Mouse (Mus musculus) liver, embryonic 12.5 days (tissue): ENCODE results near the gene Zfp169. TPM values are rescaled to one million over a fixed set of nuclear protein-coding genes. Genes with fewer than 3 reads are reported as not detected.

Experiments used
- ATAC-seq: fragments of 200-750 bp; cut with Nextera tagmentation; 2 replicates; pipeline ENCODE4 v1.8.0; 2017; ENCODE audit warnings: moderate number of reproducible peaks, mild to moderate bottlenecking, moderate library complexity
- H3K27ac ChIP-seq: fragments of 300-500 bp; sonication (generic); 2 replicates; pipeline ENCODE4 v1.5.1; 2016; ENCODE audit warnings: mild to moderate bottlenecking
- H3K27me3 ChIP-seq: fragments of 300-500 bp; sonication (generic); replicated peaks from 2 replicates; pipeline ENCODE4 v1.6.1; 2016; ENCODE audit warnings: mild to moderate bottlenecking, moderate library complexity
- H3K36me3 ChIP-seq: fragments of 300-500 bp; sonication (generic); 2 replicates; pipeline ENCODE4 v1.6.1; 2016; ENCODE audit warnings: mild to moderate bottlenecking, moderate library complexity
- H3K4me1 ChIP-seq: fragments of 300-500 bp; sonication (generic); 2 replicates; pipeline ENCODE4 v1.6.1; 2016
- H3K4me2 ChIP-seq: fragments of 300-500 bp; sonication (generic); 2 replicates; pipeline ENCODE4 v1.6.1; 2016; ENCODE audit warnings: mild to moderate bottlenecking, moderate library complexity
- H3K4me3 ChIP-seq: fragments of 300-500 bp; sonication (generic); 2 replicates; pipeline ENCODE4 v1.5.1; 2016; ENCODE audit warnings: mild to moderate bottlenecking, moderate library complexity
- H3K9ac ChIP-seq: fragments of 300-500 bp; sonication (generic); 2 replicates; pipeline ENCODE4 v1.6.1; 2016; ENCODE audit warnings: mild to moderate bottlenecking, moderate library complexity
- H3K9me3 ChIP-seq: fragments of 300-500 bp; sonication (generic); replicated peaks from 2 replicates; pipeline ENCODE4 v1.6.1; 2016; ENCODE audit warnings: mild to moderate bottlenecking, moderate library complexity
- WGBS: fragments of 180-500 bp; shearing (Covaris S2); methylation state at CpG from one replicate; pipeline ENCODE4 v1.1.7; 2016; ENCODE audit not compliant: insufficient replicate concordance; 5-methylcytosine and 5-hydroxymethylcytosine counted together
- polyA plus RNA-seq: library from polyadenylated mRNA; unstranded; fragments of >200 nt; fragmentation: Nextera tagmentation; extraction: Ambion mirVana; gene quantifications from 2 replicates; pipeline ENCODE4 v1.2.1, GENCODE M21; 2016

The Zfp169 gene
- 1.6 and 2.5 TPM in 2 replicates for polyA plus RNA-seq

GRCm38 (mm10) chr13:48513003-48513929 is at the start of gene Zfp169, which contains the start of gene A830005F24Rik:
Zfp169 (minus strand) TSS chr13:48513451.
A830005F24Rik (plus strand) TSS chr13:48513570.
- H3K27ac ChIP-seq = no peak within 1 kb of the TSS
- H3K9me3 ChIP-seq = no peaks in the 10 kb centered on the region
- ATAC-seq = peak; percentile 99
- H3K4me3 ChIP-seq = peak within 1 kb of the TSS; percentile 77
- 2% methylated on average over 34 of the region's 34 CpGs for WGBS
- H3K9ac ChIP-seq = peak within 1 kb of the TSS; percentile 82
- 0 out of 2 replicates have a peak, but pooled peaks cover under 1% of the 10 kb centered on the region for H3K27me3 ChIP-seq
- peak within 1 kb of the TSS; percentile 83 for H3K4me2 ChIP-seq
- peaks cover 19% of the 10 kb centered on the region for H3K4me1 ChIP-seq
- no peaks in the 10 kb centered on the region for H3K36me3 ChIP-seq

- whole genome bisulfite sequencing = 76% methylated on average over 5 of the region's 5 CpGs
- Histone ChIP-seq H3K27me3 (no peaks in the 10 kb centered on the region), H3K27ac (no peak overlapping the region), H3K36me3 (no peaks in the 10 kb centered on the region), H3K9me3 (no peaks in the 10 kb centered on the region; the same call in 1 of the 2 replicates), H3K9ac (no peak overlapping the region), H3K4me3 (no peak overlapping the region), H3K4me1 (no peaks in the 10 kb centered on the region), H3K4me2 (no peak overlapping the region)
- no peak for ATAC-seq
Observed at GRCm38 (mm10) chr13:48562336-48562735, 49.1 kb upstream of the Zfp169 start.

GRCm38 (mm10) chr13:48561481-48561880 is 48.2 kb upstream of the Zfp169 start:
- Histone ChIP-seq H3K4me2 (no peak overlapping the region), H3K9ac (no peak overlapping the region), H3K4me1 (no peaks in the 10 kb centered on the region), H3K27me3 (no peaks in the 10 kb centered on the region), H3K4me3 (no peak overlapping the region), H3K27ac (no peak overlapping the region), H3K9me3 (no peaks in the 10 kb centered on the region; the same call in 1 of the 2 replicates), H3K36me3 (no peaks in the 10 kb centered on the region)
- no peak for ATAC-seq
- 73% methylated on average over 2 of the region's 2 CpGs for WGBS

GRCm38 (mm10) chr13:48555976-48556375 is 42.7 kb upstream of the Zfp169 start:
- H3K9ac ChIP-seq = no peak overlapping the region
- H3K27ac ChIP-seq = no peak overlapping the region
- no peaks in the 10 kb centered on the region for H3K27me3 ChIP-seq
- WGBS = 23% methylated on average over 1 of the region's 1 CpGs
- no peak for ATAC-seq
- no peaks in the 10 kb centered on the region; the same call in 1 of the 2 replicates for H3K9me3 ChIP-seq
- no peaks in the 10 kb centered on the region; the same call in 1 of the 2 replicates for H3K4me1 ChIP-seq
- no peak overlapping the region for H3K4me3 ChIP-seq
- no peak overlapping the region for H3K4me2 ChIP-seq
- no peaks in the 10 kb centered on the region for H3K36me3 ChIP-seq

- Histone ChIP-seq H3K9me3 (no peaks in the 10 kb centered on the region; the same call in 1 of the 2 replicates), H3K4me1 (no peaks in the 10 kb centered on the region; the same call in 1 of the 2 replicates), H3K27ac (no peak overlapping the region), H3K4me3 (no peak overlapping the region), H3K27me3 (no peaks in the 10 kb centered on the region), H3K9ac (no peak overlapping the region), H3K4me2 (no peak overlapping the region), H3K36me3 (no peaks in the 10 kb centered on the region)
- ATAC-seq = no peak
- WGBS = 61% methylated on average over 1 of the region's 1 CpGs
Observed at GRCm38 (mm10) chr13:48554552-48554951, 41.3 kb upstream of the Zfp169 start.

- no peak for ATAC-seq
- no peak overlapping the region for H3K4me3 ChIP-seq
- H3K4me1 ChIP-seq = no peaks in the 10 kb centered on the region; the same call in 1 of the 2 replicates
- H3K36me3 ChIP-seq = no peaks in the 10 kb centered on the region
- no peak overlapping the region for H3K9ac ChIP-seq
- 0 out of 2 replicates have a peak overlapping the region, but pooled peaks have one; percentile 1 for H3K27ac ChIP-seq
- H3K27me3 ChIP-seq = no peaks in the 10 kb centered on the region
- H3K4me2 ChIP-seq = no peak overlapping the region
- H3K9me3 ChIP-seq = no peaks in the 10 kb centered on the region; the same call in 1 of the 2 replicates
- WGBS = 63% methylated on average over 5 of the region's 5 CpGs
Observed at GRCm38 (mm10) chr13:48553511-48553910, 40.3 kb upstream of the Zfp169 start.

GRCm38 (mm10) chr13:48552181-48553090 is 39.2 kb upstream of the Zfp169 start:
- ATAC-seq = 0 out of 2 replicates have a peak, but pooled peaks have one; percentile 37
- H3K9me3 ChIP-seq = no peaks in the 10 kb centered on the region
- WGBS = 56% methylated on average over 21 of the region's 21 CpGs
- no peak overlapping the region; the same call in 1 of the 2 replicates for H3K4me2 ChIP-seq
- H3K27ac ChIP-seq = peak overlapping the region; percentile 49
- H3K36me3 ChIP-seq = no peaks in the 10 kb centered on the region
- no peak overlapping the region for H3K9ac ChIP-seq
- no peaks in the 10 kb centered on the region; the same call in 1 of the 2 replicates for H3K4me1 ChIP-seq
- no peaks in the 10 kb centered on the region for H3K27me3 ChIP-seq
- no peak overlapping the region for H3K4me3 ChIP-seq

GRCm38 (mm10) chr13:48548296-48548695 is 35.0 kb upstream of the Zfp169 start:
- Histone ChIP-seq H3K9ac (no peak overlapping the region), H3K27me3 (no peaks in the 10 kb centered on the region), H3K4me3 (no peak overlapping the region), H3K4me2 (no peak overlapping the region), H3K4me1 (peaks cover 23% of the 10 kb centered on the region), H3K27ac (no peak overlapping the region), H3K36me3 (no peaks in the 10 kb centered on the region), H3K9me3 (no peaks in the 10 kb centered on the region)
- WGBS = 79% methylated on average over 5 of the region's 5 CpGs
- ATAC-seq = no peak

DNA sequence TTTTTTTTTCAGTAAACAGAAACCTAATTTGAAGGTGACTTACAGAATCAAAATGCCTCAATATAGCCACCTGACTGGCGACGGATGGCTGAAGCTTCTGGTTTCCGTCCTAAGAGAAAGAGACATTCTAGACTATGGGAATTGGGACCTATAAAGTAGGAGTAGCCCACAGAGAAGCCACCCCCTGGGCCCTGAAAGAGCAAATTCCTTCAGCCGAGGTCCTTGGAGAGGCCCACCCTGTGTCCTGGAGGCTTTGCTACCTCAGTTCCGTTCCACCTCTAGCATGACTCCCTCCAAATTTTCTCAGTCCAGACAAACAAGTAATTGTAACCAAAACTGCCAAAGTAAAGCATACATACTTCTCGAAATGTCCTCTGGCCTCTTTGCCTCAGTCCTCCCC is 34.4 kb upstream of the Zfp169 start:
- 90% methylated on average over 6 of the region's 6 CpGs for WGBS

DNA sequence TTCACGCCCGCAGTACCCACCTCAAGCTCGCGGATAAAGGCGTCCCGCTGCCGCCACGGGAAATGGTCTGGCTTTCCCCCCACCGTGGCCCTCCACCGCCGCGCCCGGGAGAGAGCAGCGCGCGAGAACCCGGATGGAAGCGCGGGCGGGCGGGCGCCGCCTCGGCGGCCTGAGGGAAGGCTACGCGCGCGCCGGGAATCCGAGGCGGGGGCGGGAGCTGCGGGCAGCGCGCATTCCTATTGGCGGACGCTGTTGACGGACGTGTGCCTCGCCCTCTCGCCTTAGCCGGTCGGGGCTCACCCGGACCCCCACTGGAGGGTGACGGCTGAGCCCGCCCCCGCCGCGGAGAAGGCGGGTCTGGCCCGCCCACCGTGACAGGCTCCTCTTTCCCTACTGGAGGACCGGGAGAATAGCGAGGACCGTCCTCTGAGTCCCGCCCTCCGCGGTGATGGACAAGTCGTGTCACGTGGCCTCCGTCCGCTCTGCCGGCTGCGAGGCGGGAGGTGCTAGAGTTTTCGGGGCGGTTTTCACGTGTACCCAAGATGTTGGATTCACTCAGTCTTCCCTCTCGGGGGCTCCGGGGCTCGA is 33.2 kb upstream of the Zfp169 start:
- WGBS = 0% methylated on average over 64 of the region's 72 CpGs
- peak; percentile 96 for ATAC-seq
- H3K27me3 ChIP-seq = no peaks in the 10 kb centered on the region
- peak overlapping the region; percentile 74 for H3K4me2 ChIP-seq
- peak overlapping the region; percentile 93 for H3K4me3 ChIP-seq
- peaks cover 33% of the 10 kb centered on the region for H3K4me1 ChIP-seq
- peak overlapping the region; percentile 98 for H3K27ac ChIP-seq
- H3K36me3 ChIP-seq = no peaks in the 10 kb centered on the region
- peak overlapping the region; percentile 97 for H3K9ac ChIP-seq
- no peaks in the 10 kb centered on the region for H3K9me3 ChIP-seq

More for the DNA sequence above, 34.4 kb upstream of the Zfp169 start:
- Histone ChIP-seq H3K27me3 (no peaks in the 10 kb centered on the region), H3K4me1 (peaks cover 26% of the 10 kb centered on the region), H3K9ac (no peak overlapping the region), H3K4me3 (no peak overlapping the region), H3K4me2 (no peak overlapping the region), H3K27ac (no peak overlapping the region), H3K9me3 (no peaks in the 10 kb centered on the region), H3K36me3 (no peaks in the 10 kb centered on the region)
- no peak for ATAC-seq
